Mouse (Mus musculus): ENCODE measurements around the gene Pomgnt1. TPM values are rescaled to one million over a fixed set of nuclear protein-coding genes. Genes with fewer than 3 reads are reported as not detected.

Pomgnt1 gene
- polyA plus RNA-seq, 1 experiment from 2014 or later: 72.4 TPM

DNA sequence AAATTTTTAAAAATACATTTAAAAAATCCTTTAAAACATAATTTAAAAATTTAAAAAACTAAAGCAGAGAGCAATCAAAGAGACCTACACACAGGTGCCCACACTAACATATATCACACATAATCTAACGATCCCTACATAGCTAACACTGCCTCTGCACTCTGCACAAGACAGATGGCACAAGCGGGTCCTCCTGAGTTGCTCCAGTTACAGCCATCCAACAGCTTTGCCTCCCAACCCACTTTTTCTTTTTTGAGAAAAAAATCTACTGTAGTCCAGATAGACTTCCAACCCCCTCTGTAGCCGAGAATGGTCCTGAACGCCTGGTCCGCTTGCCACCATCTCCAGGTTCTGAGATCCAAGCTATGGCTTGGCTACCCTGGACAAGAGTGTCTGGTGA is 18.4 kb upstream of the Pomgnt1 start:
- Histone ChIP-seq H3K36me3 (replicated peaks) (no peaks in the 10 kb centered on the region), H3K9me3 (no peaks in the 10 kb centered on the region), H3K27ac (no peak overlapping the region), H3K4me2 (no peak overlapping the region), H3K27me3 (replicated peaks) (no peaks in the 10 kb centered on the region), H3K9ac (no peak overlapping the region), H3K4me3 (no peak overlapping the region), H3K4me1 (no peaks in the 10 kb centered on the region)
- 92% methylated on average over 5 of the region's 5 CpGs for WGBS
- ATAC-seq (replicated peaks): no peak

GRCm38 (mm10) chr4:116110695-116111094 is 12.9 kb upstream of the Pomgnt1 start:
- Histone ChIP-seq H3K4me1 (no peaks in the 10 kb centered on the region), H3K4me3 (no peak overlapping the region), H3K27me3 (replicated peaks) (no peaks in the 10 kb centered on the region), H3K9me3 (no peaks in the 10 kb centered on the region), H3K36me3 (replicated peaks) (no peaks in the 10 kb centered on the region), H3K27ac (no peak overlapping the region), H3K9ac (no peak overlapping the region), H3K4me2 (no peak overlapping the region)
- 92% methylated on average over 6 of the region's 6 CpGs for WGBS
- no peak for ATAC-seq (replicated peaks)

DNA sequence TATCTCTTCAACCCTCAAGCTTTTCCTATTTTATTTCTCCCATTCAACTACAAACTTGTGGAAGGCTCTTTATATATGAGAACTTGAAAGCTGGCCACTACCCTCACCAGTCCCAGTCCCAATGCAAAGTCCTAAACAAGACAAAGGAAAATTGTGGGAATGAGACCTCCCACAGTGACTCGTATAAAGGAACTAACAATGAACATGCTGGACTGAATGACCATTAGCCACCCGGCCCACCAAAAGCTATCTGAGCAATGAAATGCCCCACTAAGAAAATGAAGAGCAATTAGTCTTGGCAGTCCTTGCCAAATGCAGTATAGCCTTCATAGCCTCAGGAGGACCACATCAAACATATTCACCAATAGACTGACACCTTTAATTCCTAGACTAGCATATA is 12.2 kb upstream of the Pomgnt1 start:
- H3K9ac ChIP-seq: no peak overlapping the region
- no peaks in the 10 kb centered on the region for H3K9me3 ChIP-seq
- no peaks in the 10 kb centered on the region for H3K36me3 ChIP-seq (replicated peaks)
- ATAC-seq (replicated peaks): no peak
- H3K27ac ChIP-seq: no peak overlapping the region
- H3K4me3 ChIP-seq: no peak overlapping the region
- no peaks in the 10 kb centered on the region for H3K27me3 ChIP-seq (replicated peaks)
- no peak overlapping the region for H3K4me2 ChIP-seq
- WGBS: 75% methylated on average over 2 of the region's 2 CpGs
- H3K4me1 ChIP-seq: no peaks in the 10 kb centered on the region

GRCm38 (mm10) chr4:116122762-116123161 is 878 bp upstream of the Pomgnt1 start:
- Histone ChIP-seq H3K4me2 (peak overlapping the region; percentile 76), H3K27ac (no peak overlapping the region), H3K4me3 (peak overlapping the region; percentile 57), H3K27me3 (replicated peaks) (no peaks in the 10 kb centered on the region), H3K9ac (no peak overlapping the region), H3K9me3 (no peaks in the 10 kb centered on the region), H3K4me1 (peaks cover 20% of the 10 kb centered on the region), H3K36me3 (replicated peaks) (no peaks in the 10 kb centered on the region)
- 0% methylated on average over 1 of the region's 1 CpGs for WGBS
- ATAC-seq (replicated peaks): no peak

GRCm38 (mm10) chr4:116125803-116126386 is 2.3 kb downstream of the Pomgnt1 start:
- peaks cover 20% of the 10 kb centered on the region for H3K4me1 ChIP-seq
- H3K4me3 ChIP-seq: no peak overlapping the region
- H3K4me2 ChIP-seq: no peak overlapping the region
- H3K27ac ChIP-seq: no peak overlapping the region
- H3K9me3 ChIP-seq: no peaks in the 10 kb centered on the region
- no peaks in the 10 kb centered on the region for H3K36me3 ChIP-seq (replicated peaks)
- H3K9ac ChIP-seq: no peak overlapping the region
- ATAC-seq (replicated peaks): no peak
- H3K27me3 ChIP-seq (replicated peaks): no peaks in the 10 kb centered on the region
- 97% methylated on average over 4 of the region's 4 CpGs for WGBS

- WGBS: 61% methylated on average over 6 of the region's 6 CpGs
- Histone ChIP-seq H3K4me3 (no peak overlapping the region), H3K27ac (no peak overlapping the region), H3K4me1 (peaks cover 17% of the 10 kb centered on the region), H3K36me3 (replicated peaks) (no peaks in the 10 kb centered on the region), H3K27me3 (replicated peaks) (no peaks in the 10 kb centered on the region), H3K4me2 (no peak overlapping the region), H3K9ac (no peak overlapping the region), H3K9me3 (no peaks in the 10 kb centered on the region)
- no peak for ATAC-seq (replicated peaks)
Measured at GRCm38 (mm10) chr4:116127956-116128355, 4.3 kb downstream of the Pomgnt1 start.

GRCm38 (mm10) chr4:116133126-116133525 is 9.5 kb downstream of the Pomgnt1 start:
- no peaks in the 10 kb centered on the region for H3K9me3 ChIP-seq
- H3K4me1 ChIP-seq: no peaks in the 10 kb centered on the region
- no peak overlapping the region for H3K4me2 ChIP-seq
- no peak overlapping the region for H3K9ac ChIP-seq
- WGBS: 89% methylated on average over 4 of the region's 4 CpGs
- H3K4me3 ChIP-seq: no peak overlapping the region
- H3K36me3 ChIP-seq (replicated peaks): no peaks in the 10 kb centered on the region
- no peaks in the 10 kb centered on the region for H3K27me3 ChIP-seq (replicated peaks)
- ATAC-seq (replicated peaks): no peak
- no peak overlapping the region for H3K27ac ChIP-seq

DNA sequence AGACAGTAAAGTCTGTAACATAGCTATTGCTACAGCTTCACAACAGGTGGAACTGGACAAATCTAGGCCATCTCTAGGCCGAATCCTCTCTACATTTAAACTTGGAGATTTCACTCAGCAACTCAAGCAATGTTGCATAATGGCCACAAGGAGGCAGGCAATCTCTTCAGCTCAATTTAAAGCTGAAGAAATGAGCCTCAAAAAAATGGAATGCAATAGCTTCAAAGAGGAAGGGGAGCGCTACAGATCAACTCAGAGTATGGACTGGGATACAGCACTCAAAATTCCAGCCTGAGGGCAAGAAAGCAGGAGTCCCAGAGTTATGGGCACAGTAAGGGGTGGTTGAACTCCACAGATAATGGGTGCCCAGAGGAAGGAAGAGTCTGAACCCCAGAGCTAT is 11.3 kb downstream of the Pomgnt1 start:
- whole genome bisulfite sequencing: 29% methylated on average over 2 of the region's 2 CpGs
- no peaks in the 10 kb centered on the region for H3K36me3 ChIP-seq (replicated peaks)
- no peaks in the 10 kb centered on the region for H3K4me1 ChIP-seq
- ATAC-seq (replicated peaks): peak; percentile 52; the same call in 1 of the 2 replicates
- H3K27me3 ChIP-seq (replicated peaks): no peaks in the 10 kb centered on the region
- no peak overlapping the region for H3K27ac ChIP-seq
- no peaks in the 10 kb centered on the region for H3K9me3 ChIP-seq
- no peak overlapping the region for H3K4me3 ChIP-seq
- no peak overlapping the region for H3K9ac ChIP-seq
- no peak overlapping the region for H3K4me2 ChIP-seq

DNA sequence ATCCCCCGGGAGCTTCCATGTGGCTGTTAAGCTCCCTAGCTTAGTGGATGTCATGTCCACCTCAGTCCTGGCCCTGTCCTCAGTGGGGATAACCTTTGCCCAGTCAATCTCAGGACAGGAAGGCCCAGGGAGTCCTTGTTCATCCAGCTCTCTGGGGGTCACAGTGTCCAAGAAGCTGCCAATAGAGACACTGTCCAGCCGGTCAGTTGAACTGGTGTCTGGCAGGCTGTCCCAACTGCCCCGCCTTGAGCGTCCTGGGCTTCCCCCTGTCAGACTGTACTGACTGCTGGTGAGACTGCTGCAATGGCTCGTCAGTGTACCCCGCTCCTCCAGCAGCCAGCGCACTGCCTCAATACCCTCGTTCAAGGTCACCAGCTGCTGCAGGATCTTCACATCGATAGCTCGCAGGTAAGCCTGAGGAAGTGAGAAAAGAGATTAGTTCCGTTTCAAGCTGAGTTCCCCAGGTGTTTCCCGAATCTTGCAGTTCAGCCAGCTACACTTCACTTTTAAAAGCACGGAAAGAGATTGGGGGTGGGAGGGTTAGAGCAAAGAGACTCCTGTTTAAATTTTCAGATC is 13.9 kb downstream of the Pomgnt1 start:
- no peak overlapping the region for H3K4me3 ChIP-seq
- 52% methylated on average over 13 of the region's 13 CpGs for WGBS
- no peaks in the 10 kb centered on the region for H3K4me1 ChIP-seq
- no peaks in the 10 kb centered on the region for H3K27me3 ChIP-seq (replicated peaks)
- H3K9ac ChIP-seq: no peak overlapping the region
- no peak for ATAC-seq (replicated peaks)
- H3K4me2 ChIP-seq: no peak overlapping the region
- H3K9me3 ChIP-seq: no peaks in the 10 kb centered on the region
- no peaks in the 10 kb centered on the region for H3K36me3 ChIP-seq (replicated peaks)
- no peak overlapping the region for H3K27ac ChIP-seq

GRCm38 (mm10) chr4:116140801-116141574 is 17.3 kb downstream of the Pomgnt1 start:
- H3K4me1 ChIP-seq: peaks cover 19% of the 10 kb centered on the region
- H3K27ac ChIP-seq: no peak overlapping the region
- no peak for ATAC-seq (replicated peaks)
- no peaks in the 10 kb centered on the region; the same call in 1 of the 2 replicates for H3K27me3 ChIP-seq (replicated peaks)
- H3K9me3 ChIP-seq: no peaks in the 10 kb centered on the region
- H3K4me3 ChIP-seq: no peak overlapping the region
- 78% methylated on average over 7 of the region's 7 CpGs for WGBS
- no peaks in the 10 kb centered on the region for H3K36me3 ChIP-seq (replicated peaks)
- H3K4me2 ChIP-seq: no peak overlapping the region
- no peak overlapping the region for H3K9ac ChIP-seq

DNA sequence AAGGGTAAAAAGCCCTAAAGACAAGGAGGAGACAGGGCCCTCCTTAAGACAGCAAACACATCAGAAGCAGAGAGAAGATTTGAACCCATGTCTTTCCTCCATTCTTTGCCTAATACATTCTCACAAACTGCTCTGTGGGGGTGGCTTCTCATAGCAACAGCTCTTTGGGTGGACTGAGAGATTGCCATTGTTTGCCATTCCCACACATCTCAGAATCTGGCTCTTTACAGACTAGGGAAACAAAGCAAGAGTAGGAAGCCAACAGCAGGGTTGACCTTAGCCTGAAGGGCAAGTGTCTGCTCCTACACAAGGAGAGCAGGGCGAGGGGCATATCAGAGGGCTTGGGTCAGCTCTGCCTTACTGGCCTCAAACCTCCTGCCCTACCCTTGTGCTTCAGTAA is 18.1 kb downstream of the Pomgnt1 start:
- WGBS: 71% methylated on average over 1 of the region's 1 CpGs
- no peaks in the 10 kb centered on the region for H3K9me3 ChIP-seq
- H3K27me3 ChIP-seq (replicated peaks): no peaks in the 10 kb centered on the region; the same call in 1 of the 2 replicates
- no peak overlapping the region for H3K4me3 ChIP-seq
- H3K36me3 ChIP-seq (replicated peaks): no peaks in the 10 kb centered on the region
- H3K4me2 ChIP-seq: no peak overlapping the region
- H3K9ac ChIP-seq: no peak overlapping the region
- peaks cover 19% of the 10 kb centered on the region for H3K4me1 ChIP-seq
- ATAC-seq (replicated peaks): no peak
- no peak overlapping the region for H3K27ac ChIP-seq

GRCm38 (mm10) chr4:116142269-116142668 is 18.6 kb downstream of the Pomgnt1 start:
- Histone ChIP-seq H3K27ac (no peak overlapping the region), H3K36me3 (replicated peaks) (no peaks in the 10 kb centered on the region), H3K4me2 (no peak overlapping the region), H3K4me3 (no peak overlapping the region), H3K9ac (no peak overlapping the region), H3K4me1 (peaks cover 19% of the 10 kb centered on the region), H3K9me3 (no peaks in the 10 kb centered on the region), H3K27me3 (replicated peaks) (no peaks in the 10 kb centered on the region; the same call in 1 of the 2 replicates)
- WGBS: 84% methylated on average over 7 of the region's 7 CpGs
- no peak for ATAC-seq (replicated peaks)

Data from midbrain, embryonic 15.5 days (tissue).